Mouse (Mus musculus) ES-CJ7 (cell line): ENCODE data around the gene Olfr612.
"Not testable (repeated sequence)": the region's sequence is repeated elsewhere in the genome, so short reads cannot be mapped to it uniquely, and the experiment has no call there.

Source experiments
- DNase-seq: peaks from one replicate; pipeline ENCODE4 v3.0.0; 2011; ENCODE audit warnings: low read depth, low spot score

Olfr612 gene

DNA sequence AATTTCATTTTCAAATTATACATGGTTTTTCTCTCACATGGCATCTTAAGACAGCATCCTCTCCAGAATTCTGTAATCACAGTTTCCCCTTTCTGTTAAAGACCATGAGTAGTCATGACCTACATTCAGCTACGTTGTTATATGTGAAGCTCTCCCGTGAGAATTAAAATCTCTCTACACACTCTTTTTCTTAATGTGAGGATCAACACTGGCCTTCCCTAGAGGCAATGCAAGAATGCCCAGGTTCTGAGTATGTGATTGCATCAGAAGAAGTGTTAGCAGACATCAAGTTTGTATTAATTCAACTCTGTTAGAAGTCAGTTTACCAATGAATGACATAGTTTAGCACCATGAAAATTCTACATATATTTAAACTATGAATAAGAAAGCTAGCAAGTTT, at the start of gene Olfr612:
TSS of gene Olfr612 (minus strand) at position 101 of the 400 bp plus-strand sequence.
- not testable (repeated sequence) for DNase-seq

- no peak for DNase-seq
These were observed 47.3 kb upstream of the Olfr612 start, which contains the start of gene Olfr618 for GRCm38 (mm10) chr7:103589803-103590202. Gene Olfr618, plus strand, starts transcription at chr7:103590103.

- DNase-seq: no peak
These were observed 30.2 kb upstream of the Olfr612 start, which contains the start of gene Olfr617 for GRCm38 (mm10) chr7:103572761-103573160. Gene Olfr617, plus strand, starts transcription at chr7:103573061.

- DNase-seq: no peak
These were observed 26.5 kb upstream of the Olfr612 start, which contains the start of gene Olfr616 for GRCm38 (mm10) chr7:103569043-103569442. Gene Olfr616, minus strand, starts transcription at chr7:103569143.

DNA sequence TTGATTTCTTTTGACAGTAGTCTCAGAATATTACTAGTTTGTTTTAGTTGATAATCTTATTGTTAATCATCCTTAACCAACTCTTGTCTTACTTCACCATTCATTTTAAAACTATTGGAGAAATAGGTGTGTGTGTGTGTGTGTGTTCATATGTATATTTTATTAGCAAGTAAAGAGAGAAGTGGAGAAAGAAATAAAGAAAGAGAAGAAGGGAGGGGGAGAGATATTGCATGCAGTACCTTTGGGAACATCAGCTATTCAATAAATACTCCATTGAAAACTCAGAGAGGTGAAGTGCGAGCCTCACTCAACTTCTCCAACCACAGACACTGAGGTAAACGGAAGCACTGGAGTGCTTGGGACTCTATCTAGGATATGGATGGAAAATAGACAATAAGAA, 13.3 kb upstream of the Olfr612 start, which contains the start of gene Olfr615:
TSS of gene Olfr615 (plus strand) at position 301 of the 400 bp plus-strand sequence.
- no peak for DNase-seq

DNA sequence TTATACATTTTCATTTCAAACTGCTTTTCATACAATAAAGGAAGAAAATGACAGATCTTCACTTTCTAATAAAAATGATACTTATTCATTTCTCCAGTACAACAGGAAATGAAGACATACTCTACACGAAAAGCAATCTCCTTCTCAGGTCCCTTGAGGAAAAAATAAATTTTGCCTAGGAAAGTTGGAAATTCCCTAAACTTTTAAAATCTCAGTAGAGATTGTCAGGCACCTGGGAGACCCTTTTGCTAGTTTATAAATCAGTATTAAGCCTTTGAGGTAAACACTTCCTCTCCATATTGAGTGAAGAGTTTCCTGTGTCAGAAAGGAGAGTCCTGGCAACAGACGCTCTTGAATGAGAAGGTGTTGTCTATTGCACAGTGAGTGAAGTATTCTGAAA, 5.3 kb upstream of the Olfr612 start, which contains the start of gene Olfr613:
TSS of gene Olfr613 (plus strand) at position 301 of the 400 bp plus-strand sequence.
- DNase-seq: no peak

- DNase-seq: not testable (repeated sequence)
These were observed 21.8 kb downstream of the Olfr612 start, which contains the start of gene Olfr611 for GRCm38 (mm10) chr7:103520746-103521145. Gene Olfr611, minus strand, starts transcription at chr7:103520846.

- DNase-seq: no peak
These were observed 30.5 kb downstream of the Olfr612 start, which contains the start of gene Olfr610 for GRCm38 (mm10) chr7:103512022-103512421. Gene Olfr610, minus strand, starts transcription at chr7:103512122.

GRCm38 (mm10) chr7:103497962-103498361, 44.6 kb downstream of the Olfr612 start, which contains the start of gene Olfr609:
Gene Olfr609, minus strand, starts transcription at chr7:103498062.
- DNase-seq: no peak
